Mouse (Mus musculus): ENCODE measurements around the gene Map2k5.

DNA sequence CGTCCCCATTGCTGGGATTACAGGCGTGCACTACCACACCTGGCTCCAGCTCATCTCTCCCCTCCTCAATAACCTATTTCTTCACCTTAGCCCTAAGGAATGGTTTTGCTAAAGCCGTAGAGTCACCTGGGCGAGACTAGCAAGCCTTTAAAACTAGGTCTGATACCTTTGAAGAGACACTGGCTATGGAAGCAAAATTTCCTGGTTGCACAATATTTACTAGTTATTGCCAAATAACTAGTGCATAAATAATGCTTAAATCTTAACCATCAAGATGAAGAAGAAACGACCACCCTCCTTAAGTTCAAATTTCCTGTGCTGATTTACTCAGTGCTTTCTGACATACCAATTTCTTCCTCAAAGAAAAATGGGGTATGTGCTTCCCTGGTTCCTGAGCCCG, 244.0 kb downstream of the Map2k5 start:
- no peak for TF ChIP-seq CTCF (IDR thresholded peaks at IDR 0.05; ENCODE audit: insufficient read depth, low read length)
- no peak for TF ChIP-seq POLR2A (IDR thresholded peaks at IDR 0.05; ENCODE audit: borderline replicate concordance, extremely low read depth, low read depth, low read length)

All from lung, adult 2 months (tissue).